Mouse (Mus musculus) embryonic fibroblast, embryonic 13.5 days (primary cell): ENCODE data around the gene Ppp2r2c.

Experiments used
- CTCF ChIP-seq: IDR thresholded peaks from 2 replicates; pipeline ENCODE4 v1.5.1; 2011; ENCODE audit warnings: mild to moderate bottlenecking, control low read depth, low read length, moderate library complexity, borderline replicate concordance; ENCODE audit not compliant: insufficient read depth
- POLR2A ChIP-seq: IDR thresholded peaks from 2 replicates; pipeline ENCODE4 v1.6.1; 2011; ENCODE audit warnings: low read depth, mild to moderate bottlenecking, control low read depth, low read length, moderate library complexity

DNA sequence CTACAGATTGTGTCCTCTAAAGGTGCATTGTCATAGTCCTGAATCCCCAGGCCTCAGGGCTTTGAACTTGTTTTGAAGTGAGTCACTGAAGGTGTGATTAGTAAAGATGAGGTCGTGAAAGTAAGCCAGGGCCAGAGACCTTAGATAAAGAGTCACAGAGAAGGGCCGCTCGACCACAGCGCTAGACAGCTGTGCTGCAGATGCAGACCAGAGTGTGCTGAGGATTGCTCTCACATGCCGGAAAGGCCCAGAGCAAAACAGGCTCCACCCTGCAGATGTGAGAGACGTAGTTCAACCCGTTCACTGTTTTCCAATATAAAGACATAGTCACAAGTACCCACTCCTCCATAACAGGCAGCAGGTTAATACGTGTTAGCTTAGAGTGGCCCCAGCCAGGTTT lies 28.7 kb upstream of the Ppp2r2c start:
- TF ChIP-seq CTCF, result no peak
- no peak for TF ChIP-seq POLR2A
